Mouse (Mus musculus) neural tube, embryonic 15.5 days (tissue): ENCODE results near the gene Rin2. TPM values are rescaled to one million over a fixed set of nuclear protein-coding genes. Genes with fewer than 3 reads are reported as not detected.

Experiments used
- microRNA-seq: library from miRNA; unstranded; fragments of <30 nt; microRNA quantifications from one replicate; pipeline ENCODE4, GENCODE M21; 2017
- polyA plus RNA-seq: library from polyadenylated mRNA; unstranded; fragments of >200 nt; fragmentation: Nextera tagmentation; extraction: Ambion mirVana; gene quantifications from 2 replicates; pipeline ENCODE4 v1.2.1, GENCODE M21; 2015

The Rin2 gene
- polyA plus RNA-seq, 1 experiment from 2014 or later = 14.8 TPM

Small RNA genes lying within 50 kb of the gene (microRNA-seq; reads per million reads assigned to microRNA genes)
- gene Gm25026 = not detected

Other genes starting within 250 kb of the Rin2 start
- gene Naa20, start 226.9 kb downstream of the Rin2 start, polyA plus RNA-seq = 130 and 140 TPM in 2 replicates